Mouse (Mus musculus) liver, postnatal 0 days (tissue): ENCODE measurements around the gene Gm4924.

Experiments
- CTCF ChIP-seq: sonication (generic); IDR thresholded peaks from 2 replicates; pipeline ENCODE4 v1.5.1; 2016; ENCODE audit warnings: antibody characterized with exemption, low read depth
- EP300 ChIP-seq: IDR thresholded peaks from 2 replicates; pipeline ENCODE4 v1.6.1; 2016; ENCODE audit warnings: antibody characterized with exemption, low read depth, mild to moderate bottlenecking

DNA sequence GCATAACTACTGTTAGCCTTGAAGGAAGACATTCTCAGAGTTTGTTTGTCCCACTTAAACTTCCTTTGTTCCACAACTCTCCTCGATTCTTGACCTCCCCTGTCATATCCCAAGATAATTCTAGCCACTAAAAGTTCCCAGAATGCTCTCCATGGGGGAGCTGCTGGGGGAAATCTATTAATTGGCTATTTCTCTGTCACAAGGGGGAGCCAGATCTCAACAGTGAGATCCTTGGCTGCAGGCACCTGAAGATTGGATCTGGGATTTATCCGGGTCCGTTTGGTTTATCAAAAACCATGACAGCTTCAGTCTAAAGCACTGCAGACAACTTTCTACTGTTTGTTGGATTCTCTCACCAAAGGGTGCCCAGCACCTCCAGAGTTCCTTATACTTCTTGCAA lies 33.9 kb upstream of the Gm4924 start:
- TF ChIP-seq CTCF (no peak), EP300 (no peak)
